Mouse (Mus musculus): ENCODE results near the gene Bche. TPM values are rescaled to one million over a fixed set of nuclear protein-coding genes. Genes with fewer than 3 reads are reported as not detected.

Bche gene
- 8.0 and 8.8 TPM in 2 replicates for polyA plus RNA-seq (2014; fragmentation: Nextera tagmentation; extraction: Ambion mirVana)

GRCm38 (mm10) chr3:73708410-73708714 lies at the start of gene Bche:
Gene Bche (minus strand): TSS chr3:73708415.
- Histone ChIP-seq H3K4me2 (peak within 1 kb of the TSS; percentile 61), H3K27ac (ENCODE audit: low read depth) (peak within 1 kb of the TSS; percentile 58; the same call in 1 of the 2 replicates), H3K9me3 (ENCODE audit: low read depth, low read length) (no peaks in the 10 kb centered on the region), H3K9ac (peak within 1 kb of the TSS; percentile 50), H3K36me3 (ENCODE audit: insufficient read depth) (no peaks in the 10 kb centered on the region), H3K4me1 (ENCODE audit: insufficient read depth) (no peaks in the 10 kb centered on the region), H3K27me3 (ENCODE audit: insufficient read depth, low read length) (no peaks in the 10 kb centered on the region), H3K4me3 (ENCODE audit: low read depth, low read length) (peak within 1 kb of the TSS; percentile 36)
- TF ChIP-seq CTCF (IDR thresholded peaks at IDR 0.05; ENCODE audit: low read depth): no peak
- 13% methylated on average over 10 of the region's 10 CpGs for WGBS
- no peak for DNase-seq
- no peak for ATAC-seq (ENCODE audit: insufficient read depth)

GRCm38 (mm10) chr3:73741998-73742397 lies 33.8 kb upstream of the Bche start:
- Histone ChIP-seq H3K4me1 (ENCODE audit: insufficient read depth) (no peaks in the 10 kb centered on the region), H3K9me3 (ENCODE audit: low read depth, low read length) (no peaks in the 10 kb centered on the region)
- no peak for ATAC-seq (ENCODE audit: insufficient read depth)

GRCm38 (mm10) chr3:73731677-73732076 lies 23.5 kb upstream of the Bche start:
- H3K9me3 ChIP-seq (ENCODE audit: low read depth, low read length): no peaks in the 10 kb centered on the region
- peak; percentile 81 for DNase-seq
- no peaks in the 10 kb centered on the region for H3K4me1 ChIP-seq (ENCODE audit: insufficient read depth)
- H3K36me3 ChIP-seq (ENCODE audit: insufficient read depth): no peaks in the 10 kb centered on the region
- 41% methylated on average over 2 of the region's 2 CpGs for WGBS
- H3K27me3 ChIP-seq (ENCODE audit: insufficient read depth, low read length): no peaks in the 10 kb centered on the region
- H3K9ac ChIP-seq: no peak overlapping the region
- no peak for ATAC-seq (ENCODE audit: insufficient read depth)
- H3K4me2 ChIP-seq: no peak overlapping the region
- no peak overlapping the region for H3K4me3 ChIP-seq (ENCODE audit: low read depth, low read length)
- peak; percentile 67 for TF ChIP-seq CTCF (IDR thresholded peaks at IDR 0.05; ENCODE audit: low read depth)
- H3K27ac ChIP-seq (ENCODE audit: low read depth): no peak overlapping the region

More at GRCm38 (mm10) chr3:73741998-73742397, 33.8 kb upstream of the Bche start:
- no peak for DNase-seq
- Histone ChIP-seq H3K27me3 (ENCODE audit: insufficient read depth, low read length) (no peaks in the 10 kb centered on the region), H3K9ac (no peak overlapping the region), H3K4me2 (no peak overlapping the region), H3K36me3 (ENCODE audit: insufficient read depth) (no peaks in the 10 kb centered on the region), H3K4me3 (ENCODE audit: low read depth, low read length) (no peak overlapping the region), H3K27ac (ENCODE audit: low read depth) (no peak overlapping the region)
- no peak for TF ChIP-seq CTCF (IDR thresholded peaks at IDR 0.05; ENCODE audit: low read depth)

GRCm38 (mm10) chr3:73729511-73729910 lies 21.3 kb upstream of the Bche start:
- Histone ChIP-seq H3K9ac (no peak overlapping the region), H3K4me1 (ENCODE audit: insufficient read depth) (no peaks in the 10 kb centered on the region), H3K27ac (ENCODE audit: low read depth) (no peak overlapping the region), H3K4me3 (ENCODE audit: low read depth, low read length) (no peak overlapping the region), H3K9me3 (ENCODE audit: low read depth, low read length) (no peaks in the 10 kb centered on the region), H3K27me3 (ENCODE audit: insufficient read depth, low read length) (no peaks in the 10 kb centered on the region), H3K36me3 (ENCODE audit: insufficient read depth) (no peaks in the 10 kb centered on the region), H3K4me2 (no peak overlapping the region)
- WGBS: 77% methylated on average over 5 of the region's 5 CpGs
- no peak for TF ChIP-seq CTCF (IDR thresholded peaks at IDR 0.05; ENCODE audit: low read depth)
- no peak for ATAC-seq (ENCODE audit: insufficient read depth)
- no peak for DNase-seq

GRCm38 (mm10) chr3:73725711-73726110 lies 17.5 kb upstream of the Bche start:
- no peak overlapping the region for H3K4me2 ChIP-seq
- H3K27me3 ChIP-seq (ENCODE audit: insufficient read depth, low read length): no peaks in the 10 kb centered on the region
- ATAC-seq (ENCODE audit: insufficient read depth) (no peak), DNase-seq (no peak)
- no peak overlapping the region for H3K9ac ChIP-seq
- H3K4me3 ChIP-seq (ENCODE audit: low read depth, low read length): no peak overlapping the region
- no peaks in the 10 kb centered on the region for H3K36me3 ChIP-seq (ENCODE audit: insufficient read depth)
- H3K4me1 ChIP-seq (ENCODE audit: insufficient read depth): no peaks in the 10 kb centered on the region
- no peak overlapping the region for H3K27ac ChIP-seq (ENCODE audit: low read depth)
- TF ChIP-seq CTCF (IDR thresholded peaks at IDR 0.05; ENCODE audit: low read depth): no peak
- H3K9me3 ChIP-seq (ENCODE audit: low read depth, low read length): no peaks in the 10 kb centered on the region

- no peak for TF ChIP-seq CTCF (IDR thresholded peaks at IDR 0.05; ENCODE audit: low read depth)
- no peaks in the 10 kb centered on the region for H3K27me3 ChIP-seq (ENCODE audit: insufficient read depth, low read length)
- H3K27ac ChIP-seq (ENCODE audit: low read depth): no peak overlapping the region
- ATAC-seq (ENCODE audit: insufficient read depth) (no peak), DNase-seq (no peak)
- no peaks in the 10 kb centered on the region for H3K9me3 ChIP-seq (ENCODE audit: low read depth, low read length)
- 79% methylated on average over 1 of the region's 1 CpGs for WGBS
- H3K4me1 ChIP-seq (ENCODE audit: insufficient read depth): no peaks in the 10 kb centered on the region
- no peak overlapping the region for H3K9ac ChIP-seq
- no peak overlapping the region for H3K4me3 ChIP-seq (ENCODE audit: low read depth, low read length)
- H3K4me2 ChIP-seq: no peak overlapping the region
- no peaks in the 10 kb centered on the region for H3K36me3 ChIP-seq (ENCODE audit: insufficient read depth)
Measured at GRCm38 (mm10) chr3:73724869-73725268, 16.7 kb upstream of the Bche start.

- H3K4me2 ChIP-seq: no peak overlapping the region
- no peaks in the 10 kb centered on the region for H3K4me1 ChIP-seq (ENCODE audit: insufficient read depth)
- no peak for DNase-seq
- H3K27ac ChIP-seq (ENCODE audit: low read depth): no peak overlapping the region
- no peaks in the 10 kb centered on the region for H3K27me3 ChIP-seq (ENCODE audit: insufficient read depth, low read length)
- H3K9ac ChIP-seq: no peak overlapping the region
- no peaks in the 10 kb centered on the region for H3K36me3 ChIP-seq (ENCODE audit: insufficient read depth)
- H3K9me3 ChIP-seq (ENCODE audit: low read depth, low read length): no peaks in the 10 kb centered on the region
- H3K4me3 ChIP-seq (ENCODE audit: low read depth, low read length): no peak overlapping the region
- no peak for TF ChIP-seq CTCF (IDR thresholded peaks at IDR 0.05; ENCODE audit: low read depth)
- WGBS: 94% methylated on average over 1 of the region's 1 CpGs
- ATAC-seq (ENCODE audit: insufficient read depth): no peak
Measured at GRCm38 (mm10) chr3:73717610-73718284, 9.5 kb upstream of the Bche start.
